1 mouse cellular context compared by ENCODE assay signal in the genomic region with DNA sequence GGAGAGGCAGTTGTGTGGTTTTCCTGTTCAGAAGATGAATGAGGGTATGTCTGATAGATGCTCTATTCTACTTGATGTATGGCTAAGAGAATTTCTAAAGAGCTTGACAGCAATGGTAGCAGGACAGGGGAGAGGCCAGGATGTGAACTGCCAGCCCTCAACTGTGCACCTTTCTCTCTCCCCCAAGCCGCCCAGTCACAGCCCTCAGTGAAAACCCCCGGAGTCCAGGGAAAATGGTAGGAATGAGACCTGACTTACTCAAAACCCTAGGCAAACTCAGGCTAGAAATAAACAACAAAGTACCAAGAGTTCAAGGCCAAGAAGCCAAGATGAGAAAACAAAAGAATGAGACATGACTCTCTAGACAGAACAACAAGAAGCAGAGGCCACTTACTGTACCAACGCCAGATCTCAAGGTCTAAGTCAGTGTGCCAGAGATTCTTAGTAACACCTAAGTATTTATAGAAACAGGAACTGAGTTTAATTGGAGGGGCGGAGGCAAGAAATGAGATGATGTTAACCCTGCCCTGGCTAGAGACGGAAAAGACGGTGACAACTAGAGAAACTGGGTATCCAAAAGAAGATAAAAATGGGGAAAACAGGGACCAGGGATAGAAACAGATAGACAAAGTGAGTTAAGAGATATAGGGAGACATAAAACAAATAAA.
TF ChIP-seq lines count a peak whose summit lies in the region.

Gene Nlrp10 (minus strand): TSS at position 453 of the 668 bp plus-strand sequence.

TF ChIP-seq in MEL, 35 proteins besides CTCF, POLR2A, EP300 and RAD21 (continued from another document):
- no peak for TF ChIP-seq TAL1 (IDR thresholded peaks at IDR 0.05; ENCODE audit: low read length)
- TF ChIP-seq GABPA (IDR thresholded peaks at IDR 0.05; ENCODE audit: low read depth, low read length): no peak
- peak; percentile 70 for TF ChIP-seq HCFC1 (IDR thresholded peaks at IDR 0.05; ENCODE audit: low read depth, low read length)
- 0 out of 2 replicates have a peak, but pooled peaks have one; percentile 20 for TF ChIP-seq NELFE (IDR thresholded peaks at IDR 0.05; ENCODE audit: low read depth, low read length)
- TF ChIP-seq UBTF (IDR thresholded peaks at IDR 0.05; ENCODE audit: borderline replicate concordance, insufficient read depth, low read depth, low read length): no peak
- TF ChIP-seq ETS1 (IDR thresholded peaks at IDR 0.05; ENCODE audit: low read depth, low read length): peak; percentile 76
- TF ChIP-seq POLR2AphosphoS2 (IDR thresholded peaks at IDR 0.05; ENCODE audit: low read length): no peak
- peak; percentile 59 for TF ChIP-seq ELF1 (IDR thresholded peaks at IDR 0.05; ENCODE audit: low read depth, low read length)
- no peak for TF ChIP-seq MYB (IDR thresholded peaks at IDR 0.05; ENCODE audit: low read depth, low read length)
- TF ChIP-seq ZC3H11A (IDR thresholded peaks at IDR 0.05; ENCODE audit: low read depth, low read length): no peak
- TF ChIP-seq CHD2 (IDR thresholded peaks at IDR 0.05; ENCODE audit: low read length): no peak; the same call in 1 of the 2 replicates
